Mouse (Mus musculus): ENCODE measurements around the gene Zdbf2. TPM values are rescaled to one million over a fixed set of nuclear protein-coding genes. Genes with fewer than 3 reads are reported as not detected.

Zdbf2 gene
- total and polyA plus RNA-seq, 3 experiments, result not detected

- no peaks in the 10 kb centered on the region for H3K9me3 ChIP-seq (replicated peaks; ENCODE audit: low read length)
- dilution Hi-C loops (cut with MboI; ENCODE audit: extremely low pct_ligation_motif_present, extremely low pct_unique_long_range_greater_than_20kb, low sequenced_read_pairs) (no loop called here), in situ Hi-C loops (cut with MboI; ENCODE audit: low pct_ligation_motif_present, low pct_unique_long_range_greater_than_20kb, low sequenced_read_pairs) (no loop called here)
- no peak for DNase-seq (ENCODE audit: extremely low read depth)
- no peaks in the 10 kb centered on the region for H3K27me3 ChIP-seq (replicated peaks)
- no peaks in the 10 kb centered on the region for H3K79me2 ChIP-seq (replicated peaks; ENCODE audit: control insufficient read depth, extremely low read depth, insufficient read depth, poor library complexity, severe bottlenecking)
- TF ChIP-seq EP300 (IDR thresholded peaks at IDR 0.05; ENCODE audit: low read length), result no peak
- TF ChIP-seq GABPA (IDR thresholded peaks at IDR 0.05; ENCODE audit: insufficient replicate concordance, low read depth, low read length), result no peak
- no peak for TF ChIP-seq MYC (IDR thresholded peaks at IDR 0.05; ENCODE audit: low read depth, low read length)
- TF ChIP-seq USF2 (conservative IDR thresholded peaks at IDR 0.05; ENCODE audit: low read depth, low read length), result no peak
- no peak for TF ChIP-seq ZMIZ1 (IDR thresholded peaks at IDR 0.05; ENCODE audit: low read depth, low read length)
- no peak for TF ChIP-seq RAD21 (IDR thresholded peaks at IDR 0.05; ENCODE audit: low read depth, low read length)
- no peak for TF ChIP-seq MEF2A (IDR thresholded peaks at IDR 0.05; ENCODE audit: borderline replicate concordance, low read depth, low read length)
- TF ChIP-seq TBP (conservative IDR thresholded peaks at IDR 0.05; ENCODE audit: low read depth, low read length), result no peak
- TF ChIP-seq ZKSCAN1 (IDR thresholded peaks at IDR 0.05; ENCODE audit: borderline replicate concordance, low read depth, low read length), result no peak
- TF ChIP-seq ELF1 (IDR thresholded peaks at IDR 0.05; ENCODE audit: low read depth, low read length), result no peak
- no peak overlapping the region for H3K4me3 ChIP-seq (replicated peaks in 1 of 3; ENCODE audit: low read depth in 2 of 3, low read length in 2 of 3, poor library complexity in 1 of 3)
- no peak overlapping the region for H3K4me2 ChIP-seq (ENCODE audit: insufficient read depth, low read depth, poor library complexity, severe bottlenecking)
- no peak overlapping the region for H3K27ac ChIP-seq (ENCODE audit: insufficient read depth, low read depth)
- no peaks in the 10 kb centered on the region for H3K36me3 ChIP-seq (replicated peaks in 1 of 2; ENCODE audit: control insufficient read depth in 1 of 2, insufficient read depth in 1 of 2, low read length in 1 of 2)
- no peaks in the 10 kb centered on the region for H3K4me1 ChIP-seq (ENCODE audit: control insufficient read depth in 1 of 2, insufficient read depth in 2 of 2)
- no peak overlapping the region for H3K9ac ChIP-seq (ENCODE audit: insufficient read depth, low read depth)
Observed at GRCm38 (mm10) chr1:63253291-63253690, 19.8 kb upstream of the Zdbf2 start.

- dilution Hi-C loops (cut with MboI; ENCODE audit: extremely low pct_ligation_motif_present, extremely low pct_unique_long_range_greater_than_20kb, low sequenced_read_pairs), result no loop called here
- Histone ChIP-seq H3K27me3 (replicated peaks) (no peaks in the 10 kb centered on the region), H3K27ac (ENCODE audit: insufficient read depth, low read depth) (no peak overlapping the region), H3K9ac (ENCODE audit: insufficient read depth, low read depth) (no peak overlapping the region), H3K79me2 (replicated peaks; ENCODE audit: control insufficient read depth, extremely low read depth, insufficient read depth, poor library complexity, severe bottlenecking) (no peaks in the 10 kb centered on the region), H3K4me2 (ENCODE audit: insufficient read depth, low read depth, poor library complexity, severe bottlenecking) (no peak overlapping the region), H3K9me3 (replicated peaks; ENCODE audit: low read length) (no peaks in the 10 kb centered on the region), H3K4me1 (ENCODE audit: control insufficient read depth in 1 of 2, insufficient read depth in 2 of 2) (no peaks in the 10 kb centered on the region), H3K36me3 (replicated peaks in 1 of 2; ENCODE audit: control insufficient read depth in 1 of 2, insufficient read depth in 1 of 2, low read length in 1 of 2) (no peaks in the 10 kb centered on the region), H3K4me3 (replicated peaks in 1 of 3; ENCODE audit: low read depth in 2 of 3, low read length in 2 of 3, poor library complexity in 1 of 3) (no peak overlapping the region)
- no peak for DNase-seq (ENCODE audit: extremely low read depth)
- no peak for TF ChIP-seq JUND (conservative IDR thresholded peaks at IDR 0.05; ENCODE audit: low read depth, low read length)
- no peak for TF ChIP-seq ELF1 (IDR thresholded peaks at IDR 0.05; ENCODE audit: low read depth, low read length)
- TF ChIP-seq IRF4 (IDR thresholded peaks at IDR 0.05; ENCODE audit: low read depth, low read length), result no peak
- TF ChIP-seq TBP (conservative IDR thresholded peaks at IDR 0.05; ENCODE audit: low read depth, low read length), result no peak
- no peak for TF ChIP-seq MXI1 (IDR thresholded peaks at IDR 0.05; ENCODE audit: low read depth, low read length)
- TF ChIP-seq RCOR1 (conservative IDR thresholded peaks at IDR 0.05; ENCODE audit: low read depth, low read length), result no peak
- in situ Hi-C loops (cut with MboI; ENCODE audit: low pct_ligation_motif_present, low pct_unique_long_range_greater_than_20kb, low sequenced_read_pairs), result no loop called here
Observed at GRCm38 (mm10) chr1:63255101-63255500, 18.0 kb upstream of the Zdbf2 start.

DNA sequence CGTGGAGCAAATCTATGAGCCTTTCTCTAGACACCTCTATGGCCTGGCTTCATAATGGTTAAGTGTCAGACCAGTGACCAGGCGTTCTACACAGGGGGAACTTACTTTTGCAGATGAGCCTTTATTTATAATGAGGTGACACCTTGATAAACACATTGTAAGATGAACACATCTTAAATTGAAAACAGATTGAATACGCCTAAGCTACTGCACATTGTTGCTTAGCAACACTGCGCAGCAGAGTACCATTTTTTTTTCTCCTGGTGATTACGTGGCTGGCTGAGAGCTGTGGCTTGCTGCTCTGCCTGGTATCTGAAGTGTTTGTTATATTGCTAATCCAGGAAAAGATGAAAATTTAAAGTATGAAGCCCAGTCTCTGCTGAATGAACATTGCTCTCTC, 17.0 kb upstream of the Zdbf2 start:
- no peaks in the 10 kb centered on the region for H3K36me3 ChIP-seq (replicated peaks in 1 of 2; ENCODE audit: control insufficient read depth in 1 of 2, insufficient read depth in 1 of 2, low read length in 1 of 2)
- H3K4me2 ChIP-seq (ENCODE audit: insufficient read depth, low read depth, poor library complexity, severe bottlenecking), result no peak overlapping the region
- no peak for TF ChIP-seq SMC3 (IDR thresholded peaks at IDR 0.05; ENCODE audit: low read depth, low read length)
- no peak for TF ChIP-seq MAZ (IDR thresholded peaks at IDR 0.05; ENCODE audit: low read depth, low read length)
- TF ChIP-seq NRF1 (IDR thresholded peaks at IDR 0.05; ENCODE audit: low read depth, low read length), result no peak
- no peak for TF ChIP-seq JUND (conservative IDR thresholded peaks at IDR 0.05; ENCODE audit: low read depth, low read length)
- TF ChIP-seq ZMIZ1 (IDR thresholded peaks at IDR 0.05; ENCODE audit: low read depth, low read length), result no peak
- no peak for TF ChIP-seq RAD21 (IDR thresholded peaks at IDR 0.05; ENCODE audit: low read depth, low read length)
- TF ChIP-seq PAX5 (IDR thresholded peaks at IDR 0.05; ENCODE audit: low read length), result no peak
- TF ChIP-seq ZNF384 (IDR thresholded peaks at IDR 0.05; ENCODE audit: low read depth, low read length), result no peak
- dilution Hi-C loops (cut with MboI; ENCODE audit: extremely low pct_ligation_motif_present, extremely low pct_unique_long_range_greater_than_20kb, low sequenced_read_pairs), result no loop called here
- H3K9me3 ChIP-seq (replicated peaks; ENCODE audit: low read length), result no peaks in the 10 kb centered on the region
- H3K4me3 ChIP-seq (replicated peaks in 1 of 3; ENCODE audit: low read depth in 2 of 3, low read length in 2 of 3, poor library complexity in 1 of 3), result no peak overlapping the region
- no peaks in the 10 kb centered on the region for H3K4me1 ChIP-seq (ENCODE audit: control insufficient read depth in 1 of 2, insufficient read depth in 2 of 2)
- in situ Hi-C loops (cut with MboI; ENCODE audit: low pct_ligation_motif_present, low pct_unique_long_range_greater_than_20kb, low sequenced_read_pairs), result no loop called here
- no peaks in the 10 kb centered on the region for H3K79me2 ChIP-seq (replicated peaks; ENCODE audit: control insufficient read depth, extremely low read depth, insufficient read depth, poor library complexity, severe bottlenecking)
- no peak overlapping the region for H3K9ac ChIP-seq (ENCODE audit: insufficient read depth, low read depth)
- H3K27me3 ChIP-seq (replicated peaks), result no peaks in the 10 kb centered on the region
- no peak overlapping the region for H3K27ac ChIP-seq (ENCODE audit: insufficient read depth, low read depth)
- no peak for DNase-seq (ENCODE audit: extremely low read depth)

Data from CH12.LX (cell line).